Mouse (Mus musculus): ENCODE results near the gene Ldha.

Gene Ldha

DNA sequence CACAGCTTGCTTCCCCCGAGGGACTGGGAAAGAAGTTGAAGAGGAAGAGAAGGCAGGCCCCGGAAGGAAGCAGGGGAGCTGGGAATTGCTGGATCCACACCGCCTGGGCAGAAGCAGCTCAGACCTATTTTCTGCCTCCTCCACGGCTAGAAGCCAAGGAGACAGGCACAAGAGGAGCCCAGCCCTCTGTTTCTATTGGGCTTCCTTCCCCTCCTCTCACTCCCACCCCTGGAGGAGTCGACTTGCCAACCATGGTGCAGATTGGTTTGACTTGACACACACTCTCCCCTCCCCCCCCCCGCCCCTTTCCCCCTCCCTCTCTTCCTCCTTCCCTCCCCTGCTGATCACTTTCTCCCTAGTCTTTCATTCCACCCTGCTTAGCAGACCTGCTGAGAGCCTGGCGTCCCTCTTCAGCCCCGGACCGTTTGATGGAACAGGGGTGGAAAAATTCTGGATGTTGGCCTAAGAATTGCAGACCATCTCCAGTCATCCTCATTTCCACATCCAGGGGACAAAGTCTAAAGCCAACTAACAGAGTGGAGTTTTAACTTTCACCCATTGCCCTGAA, 3.1 kb upstream of the Ldha start:
- peak; percentile 56 for DNase-seq (ENCODE audit: low read depth)

DNA sequence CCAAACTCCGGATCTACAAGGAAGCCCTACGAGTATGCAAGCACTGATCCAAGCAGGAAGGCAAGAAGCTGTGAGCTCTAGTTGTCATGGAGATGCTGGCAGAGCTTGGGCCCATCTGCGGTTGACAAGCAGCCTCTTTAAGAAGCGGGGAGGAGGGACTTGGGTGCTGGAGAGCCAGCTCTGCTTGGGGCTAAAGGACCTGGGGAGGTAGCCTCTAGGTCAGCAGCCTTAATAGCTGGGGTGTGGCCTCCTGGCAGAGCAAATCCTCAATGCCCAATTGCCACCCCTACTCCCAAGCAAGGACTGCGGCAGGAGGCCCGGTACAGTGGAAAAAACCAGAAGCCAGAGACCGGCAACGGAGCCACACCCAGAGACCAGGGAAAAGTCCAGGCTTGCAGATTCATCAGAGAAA, 2.4 kb upstream of the Ldha start:
- DNase-seq (ENCODE audit: low read depth): peak; percentile 87

DNA sequence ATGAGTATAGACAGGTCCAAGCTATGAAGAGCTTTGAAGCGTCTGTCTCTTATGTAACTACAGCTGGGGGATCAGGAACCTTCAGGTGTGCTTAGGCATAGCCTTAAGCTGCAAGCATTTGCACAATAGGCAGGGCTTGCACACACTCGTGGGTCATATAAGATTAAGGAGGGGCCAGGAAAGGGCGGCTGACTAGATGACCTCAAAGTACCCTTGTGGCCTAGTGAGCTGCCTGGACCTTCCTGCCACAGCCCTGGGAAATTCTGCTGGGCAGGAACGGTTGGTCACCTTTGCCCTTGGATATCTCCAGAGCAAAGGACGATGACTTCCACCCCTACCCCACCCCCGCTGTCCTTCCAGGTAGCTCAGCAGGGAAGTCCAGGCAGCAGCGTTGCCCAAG, 1.8 kb upstream of the Ldha start:
- DNase-seq (ENCODE audit: low read depth): no peak

DNA sequence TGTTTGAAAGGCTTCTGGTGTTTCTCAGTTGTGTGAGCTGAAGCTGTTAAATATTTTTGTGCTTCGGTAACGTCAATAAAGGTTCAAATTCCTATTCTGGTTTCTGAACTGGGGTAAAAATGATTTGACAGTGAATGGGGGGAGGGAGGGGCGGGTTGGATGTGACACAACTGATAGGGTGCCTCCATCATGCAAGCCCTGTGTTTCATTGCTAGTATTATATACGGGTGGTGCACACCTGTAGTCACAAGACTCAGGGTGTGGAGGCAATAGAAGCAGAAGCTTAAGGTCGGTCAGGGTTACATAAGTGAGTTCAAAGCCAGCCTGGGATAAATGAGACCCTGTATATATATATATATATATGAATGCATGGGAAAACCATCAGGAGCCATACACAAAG, 1.4 kb upstream of the Ldha start:
- no peak for DNase-seq (ENCODE audit: low read depth)

DNA sequence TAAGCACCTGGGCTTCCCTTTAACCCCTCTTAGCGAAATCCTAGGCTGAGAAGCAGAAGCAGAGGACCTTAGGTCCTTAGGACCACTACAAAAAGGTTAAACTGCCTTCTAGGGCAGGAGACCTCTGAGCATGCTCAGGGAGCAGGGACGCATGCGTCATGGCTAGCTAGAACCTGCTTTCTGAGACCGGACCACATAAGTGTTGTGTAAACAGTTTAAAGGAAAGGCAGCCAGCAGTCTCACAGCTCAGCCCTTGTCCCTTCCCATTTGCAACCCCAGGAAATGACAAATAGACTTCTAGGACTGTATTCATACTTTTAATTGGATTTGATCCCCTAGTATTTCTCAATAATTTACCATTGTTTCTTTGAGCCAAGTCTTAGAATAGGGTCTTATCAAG, 949 bp upstream of the Ldha start:
- no peak for DNase-seq (ENCODE audit: low read depth)

DNA sequence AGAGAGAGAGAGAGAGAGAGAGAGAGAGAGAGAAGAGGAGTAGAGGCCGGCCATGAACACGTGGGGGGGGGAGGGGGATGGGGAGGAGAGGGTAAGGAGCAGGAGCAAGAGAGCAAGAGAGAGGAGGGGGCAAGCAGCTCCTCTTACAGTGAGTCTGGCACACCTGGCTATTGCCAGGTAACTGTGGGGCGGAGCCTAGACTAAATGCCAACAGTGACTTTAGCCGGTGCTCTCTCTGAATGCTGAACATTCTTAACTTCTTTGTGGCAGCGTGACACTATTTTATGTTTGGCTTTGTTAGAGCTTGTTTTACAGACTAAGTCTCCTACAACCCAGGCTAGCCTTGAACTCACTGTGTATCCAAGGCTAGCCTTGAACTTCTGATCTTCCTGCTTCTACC, 1.0 kb downstream of the Ldha start:
- no peak for DNase-seq (ENCODE audit: low read depth)

DNA sequence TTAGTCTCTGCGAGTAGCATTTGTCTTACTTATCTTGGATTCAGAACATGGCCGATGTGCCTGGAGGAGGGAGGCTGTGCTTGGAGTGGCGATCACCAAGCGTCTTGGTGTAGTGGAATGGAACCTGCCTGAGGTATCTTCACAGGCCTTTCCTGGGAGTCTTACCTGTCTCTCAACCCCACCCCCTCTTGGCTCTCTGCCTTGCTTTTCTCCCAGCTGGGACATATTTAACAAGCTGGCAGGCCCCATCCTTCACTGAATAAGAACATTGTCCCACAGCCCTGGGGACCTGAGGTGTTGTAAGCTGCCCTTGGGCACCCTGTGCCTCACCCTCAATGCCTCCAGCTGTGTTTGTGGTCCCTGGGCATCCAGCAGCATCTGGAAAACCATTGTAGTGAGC, 2.3 kb downstream of the Ldha start:
- DNase-seq (ENCODE audit: low read depth): no peak

DNA sequence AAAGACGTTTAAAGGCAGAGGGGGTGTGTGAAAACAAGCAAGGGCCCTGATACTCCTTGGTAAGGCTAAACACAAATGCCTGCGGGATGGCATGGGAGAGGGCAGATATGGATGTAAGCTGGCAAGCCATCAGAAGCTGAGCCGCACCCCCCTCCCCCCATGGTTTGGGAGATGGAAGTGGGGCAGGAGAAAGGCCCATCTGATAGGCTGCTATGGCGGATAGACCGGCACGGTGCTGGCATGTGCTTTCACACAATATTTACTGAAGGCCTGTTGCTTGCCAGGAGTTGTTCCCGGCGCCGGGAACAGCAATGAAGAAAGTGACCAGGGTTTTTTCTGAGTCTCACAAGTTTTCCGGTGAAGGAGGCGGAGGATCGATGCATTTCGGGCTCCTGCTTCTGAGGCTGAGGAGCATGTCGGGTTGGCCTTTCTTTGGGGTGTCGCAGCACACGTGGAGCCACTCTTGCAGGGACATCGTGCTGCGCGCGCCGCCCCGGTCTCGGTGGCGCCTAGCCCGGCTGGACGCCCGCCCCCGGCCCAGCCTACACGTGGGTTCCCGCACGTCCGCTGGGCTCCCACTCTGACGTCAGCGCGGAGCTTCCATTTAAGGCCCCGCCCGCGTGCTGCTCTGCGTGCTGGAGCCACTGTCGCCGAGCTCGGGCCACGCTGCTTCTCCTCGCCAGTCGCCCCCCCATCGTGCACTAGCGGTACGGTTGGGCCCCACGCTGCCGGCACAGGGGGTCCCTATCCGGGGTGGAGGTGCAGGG, 4.1 kb downstream of the Ldha start:
- peak; percentile 93 for DNase-seq (ENCODE audit: low read depth)

DNA sequence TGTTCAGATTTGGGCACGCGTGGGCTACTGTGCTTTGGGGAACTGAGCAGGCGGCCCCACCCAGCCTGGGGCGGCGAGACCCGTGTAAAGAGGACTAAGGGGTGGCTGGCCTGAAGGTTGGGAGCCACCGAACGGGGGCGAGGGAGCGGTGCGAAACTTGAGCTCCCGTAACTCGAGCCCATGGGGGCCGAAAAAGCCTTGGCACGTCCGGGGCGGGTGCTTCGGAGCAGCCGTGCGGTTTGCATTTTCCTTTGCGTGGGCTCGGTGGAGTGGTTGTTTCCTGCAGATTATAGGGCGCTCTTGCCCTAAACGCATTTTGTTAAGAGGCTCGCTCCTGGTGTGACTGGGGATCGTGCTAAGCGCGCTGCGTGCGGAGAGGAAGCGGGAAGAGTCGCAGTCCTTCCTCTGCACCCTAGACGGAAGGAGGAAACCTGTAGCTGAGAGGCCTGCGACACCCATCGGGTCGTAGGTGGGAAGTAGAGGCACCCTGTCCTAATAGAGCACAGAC, 4.8 kb downstream of the Ldha start:
- peak; percentile 78 for DNase-seq (ENCODE audit: low read depth)

DNA sequence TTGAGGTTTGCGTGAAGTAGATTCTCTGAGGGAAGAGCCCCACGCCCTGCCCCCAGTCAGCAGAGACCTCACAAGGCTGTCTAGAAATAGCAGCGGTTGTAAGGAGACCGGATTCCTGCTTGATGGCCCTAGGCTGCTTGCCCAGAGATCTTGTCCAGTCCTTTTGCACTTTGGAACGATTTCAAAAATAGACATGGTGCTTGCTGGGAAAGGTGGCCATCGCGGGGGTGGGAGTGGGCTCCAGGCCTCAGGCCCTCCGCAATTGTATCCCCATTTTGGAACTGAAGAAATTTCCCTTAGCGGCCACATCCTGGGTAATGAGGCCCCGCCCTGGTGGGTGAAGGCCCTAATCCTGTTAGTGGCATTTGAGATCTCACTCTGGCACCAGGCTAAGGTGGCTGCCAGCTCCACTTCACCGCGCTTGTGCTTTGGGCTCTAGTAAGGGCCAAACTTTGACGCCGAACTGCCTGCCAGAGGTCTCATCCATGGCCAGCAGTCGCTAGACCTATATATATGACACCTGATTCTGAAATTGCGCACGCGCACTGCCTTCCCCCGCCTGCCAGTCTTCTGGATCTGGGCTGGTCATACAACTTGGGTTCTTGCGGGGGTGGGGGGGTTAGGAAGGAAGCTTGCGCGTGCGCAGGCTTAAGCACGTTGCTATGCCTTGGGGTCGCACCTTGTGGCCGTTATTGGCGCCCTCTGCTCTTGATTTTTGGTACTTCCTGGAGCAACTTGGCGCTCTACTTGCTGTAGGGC, 5.4 kb downstream of the Ldha start:
- DNase-seq (ENCODE audit: low read depth): peak; percentile 83

DNA sequence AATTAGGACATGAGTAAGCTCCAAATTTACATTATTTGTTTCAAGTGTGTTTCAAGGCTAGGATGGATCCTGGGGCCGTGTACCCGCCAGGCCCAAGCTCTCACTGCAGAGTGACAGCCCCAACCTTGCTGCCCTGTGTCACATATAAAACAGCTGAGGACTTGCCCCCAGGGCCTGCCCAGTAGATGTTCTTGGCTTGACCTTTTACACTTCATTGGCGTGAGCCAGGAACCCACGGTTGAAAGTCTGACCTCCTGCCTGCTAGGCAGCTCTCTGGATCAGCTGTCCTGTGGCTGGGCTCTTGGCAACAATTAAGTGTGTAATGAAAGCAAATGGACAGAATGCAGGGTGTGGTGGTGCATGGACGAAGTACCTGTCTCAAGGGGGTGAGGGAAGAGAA, 8.0 kb downstream of the Ldha start:
- no peak for DNase-seq (ENCODE audit: low read depth)

DNA sequence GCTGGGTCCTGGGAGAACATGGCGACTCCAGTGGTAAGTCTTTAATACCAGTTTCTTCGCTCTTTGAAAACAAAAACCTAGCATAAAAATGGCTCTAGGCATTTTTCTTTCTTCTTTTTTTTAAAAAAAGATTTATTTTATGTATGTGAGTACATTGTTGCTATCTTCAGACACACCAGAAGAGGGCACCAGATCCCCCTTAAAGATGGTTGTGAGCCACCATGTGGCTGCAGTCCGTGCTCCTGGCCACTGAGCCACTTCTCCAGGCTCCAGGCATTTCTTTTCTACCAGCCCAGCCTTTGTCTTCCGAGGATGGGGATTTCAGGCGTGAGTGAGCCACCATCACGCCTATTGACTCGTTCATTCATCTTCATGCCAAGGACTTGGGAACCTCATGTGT, 9.8 kb downstream of the Ldha start:
- no peak for DNase-seq (ENCODE audit: low read depth)

DNA sequence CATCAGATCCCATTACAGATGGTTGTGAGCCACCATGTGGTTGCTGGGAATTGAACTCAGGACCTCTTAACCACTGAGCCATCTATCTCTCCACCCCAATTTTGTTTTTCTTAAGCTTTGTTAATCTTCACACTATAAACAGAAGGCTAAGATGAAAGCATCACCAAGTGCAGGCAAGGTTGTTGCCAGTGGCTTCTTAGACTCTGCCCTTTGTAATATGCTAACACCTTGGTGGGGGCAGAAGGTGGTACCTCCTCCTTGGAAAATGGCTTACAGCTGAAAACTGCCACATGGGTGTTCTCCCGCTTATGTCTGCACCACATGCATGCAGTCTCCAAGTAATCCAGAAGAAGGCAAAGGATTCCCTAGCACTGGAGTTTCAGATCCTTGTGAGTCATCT, 11.4 kb downstream of the Ldha start:
- no peak for DNase-seq (ENCODE audit: low read depth)

DNA sequence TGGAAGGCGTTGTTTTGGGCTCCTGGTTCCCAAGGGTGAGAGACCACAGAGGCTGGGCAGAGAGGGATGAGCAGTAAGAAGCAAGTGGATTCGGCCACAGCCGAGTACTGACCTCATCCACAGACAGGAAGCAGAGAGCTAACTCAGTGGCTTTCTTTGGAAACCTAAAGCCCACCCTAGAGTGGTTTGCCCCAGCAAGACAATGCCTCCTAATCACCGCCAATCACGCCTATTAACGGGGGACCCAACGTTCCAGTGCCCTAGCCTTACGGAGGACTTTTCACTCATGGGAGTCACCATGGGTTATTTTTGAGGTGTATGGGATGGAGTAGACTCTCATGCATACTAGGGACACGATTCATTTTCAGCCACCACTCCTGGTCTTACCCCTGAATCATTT, 12.1 kb downstream of the Ldha start:
- DNase-seq (ENCODE audit: low read depth): no peak

DNA sequence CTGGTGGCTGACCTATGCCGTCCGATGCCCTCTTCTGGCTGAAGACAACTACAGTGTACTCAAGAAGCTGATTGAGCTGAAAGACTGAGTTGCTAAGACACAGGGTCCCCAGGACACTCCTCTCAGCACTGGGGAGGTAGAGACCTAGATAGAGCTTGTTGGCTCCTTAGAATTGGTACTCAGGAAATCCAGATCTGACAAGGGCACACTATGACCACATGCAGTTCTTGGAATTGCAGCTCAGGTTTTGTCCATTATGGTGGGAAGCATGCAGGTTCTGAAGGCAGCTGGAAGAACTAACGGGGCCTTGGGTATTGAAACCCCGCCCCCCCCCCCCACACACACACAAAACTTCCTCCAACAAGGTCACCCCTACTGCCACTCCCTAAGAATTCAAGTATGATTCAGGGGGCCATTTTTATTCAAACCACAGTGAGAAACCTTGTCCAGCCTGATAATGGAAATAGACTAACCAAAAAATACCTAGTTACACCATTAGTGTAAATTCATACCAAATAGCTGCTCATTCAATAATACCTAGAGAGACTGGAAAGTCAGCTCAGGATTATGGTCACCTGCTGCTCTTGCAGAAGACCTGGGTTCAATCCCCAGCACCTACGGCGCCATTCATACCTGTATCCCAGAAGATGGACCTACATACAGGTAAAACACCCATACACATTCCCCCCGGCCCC, 14.7 kb downstream of the Ldha start:
- DNase-seq (ENCODE audit: low read depth): no peak

DNA sequence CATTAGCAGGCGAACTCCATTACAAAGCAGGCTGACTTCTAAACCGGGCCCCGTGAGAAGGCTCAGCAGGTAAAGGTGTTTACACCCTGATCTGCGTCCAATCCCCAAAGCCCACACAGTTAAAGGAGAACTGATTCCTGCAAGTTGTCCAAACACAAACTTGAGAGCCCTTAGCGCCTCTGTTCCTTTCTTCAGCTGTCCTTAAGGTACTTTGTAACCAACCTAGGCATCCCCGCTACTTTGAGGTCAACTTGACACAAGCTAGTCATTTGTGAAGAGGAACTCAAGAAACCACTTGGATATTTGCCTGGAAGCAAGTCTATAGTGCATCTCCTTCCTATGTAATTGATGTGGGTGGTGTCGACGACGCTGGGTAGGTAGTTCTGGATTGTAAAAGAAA, 16.2 kb downstream of the Ldha start:
- no peak for DNase-seq (ENCODE audit: low read depth)

DNA sequence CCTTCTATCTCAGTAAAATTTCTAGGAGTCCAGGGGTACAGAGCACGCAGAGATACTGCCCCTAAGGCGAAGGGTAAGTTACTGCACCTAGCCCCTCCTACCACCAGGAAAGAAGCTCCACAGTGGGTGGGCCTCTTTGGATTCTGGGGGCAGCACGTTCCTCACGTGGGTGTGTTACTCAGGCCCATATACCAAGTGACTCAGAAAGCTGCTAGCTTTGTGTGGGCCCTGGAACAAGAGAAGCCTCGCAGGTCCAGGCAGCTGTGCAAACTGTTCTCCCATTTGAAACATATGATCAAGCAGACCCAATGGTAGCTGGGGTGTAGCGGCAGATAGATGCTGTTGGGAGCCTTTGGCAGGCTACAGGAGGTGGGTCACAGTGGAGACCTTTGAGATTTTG, 17.8 kb downstream of the Ldha start:
- no peak for DNase-seq (ENCODE audit: low read depth)

DNA sequence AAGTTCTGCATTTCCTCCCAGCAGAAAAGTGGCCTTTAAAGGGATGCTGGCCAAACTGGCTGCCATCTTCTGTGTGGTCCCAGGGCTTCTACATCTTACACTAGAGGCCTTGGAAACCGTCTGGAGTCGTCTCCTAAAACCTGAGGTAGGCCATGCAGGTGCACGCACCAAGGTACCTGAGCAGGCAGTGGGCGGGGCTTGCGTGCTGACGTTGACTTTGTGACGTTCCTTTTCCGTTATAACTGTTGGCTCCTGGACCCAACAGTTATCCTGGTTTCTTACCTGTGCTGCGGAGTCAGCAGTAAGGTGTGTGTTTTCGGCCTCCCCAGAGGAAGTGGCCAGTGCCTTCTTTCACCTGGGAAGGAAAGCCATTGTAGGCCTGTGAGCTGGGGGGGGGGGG, 19.7 kb downstream of the Ldha start, which contains the start of gene Ldhc:
Ldhc (plus strand) TSS at position 208 of the 400 bp plus-strand sequence.
- no peak for DNase-seq (ENCODE audit: low read depth)

DNA sequence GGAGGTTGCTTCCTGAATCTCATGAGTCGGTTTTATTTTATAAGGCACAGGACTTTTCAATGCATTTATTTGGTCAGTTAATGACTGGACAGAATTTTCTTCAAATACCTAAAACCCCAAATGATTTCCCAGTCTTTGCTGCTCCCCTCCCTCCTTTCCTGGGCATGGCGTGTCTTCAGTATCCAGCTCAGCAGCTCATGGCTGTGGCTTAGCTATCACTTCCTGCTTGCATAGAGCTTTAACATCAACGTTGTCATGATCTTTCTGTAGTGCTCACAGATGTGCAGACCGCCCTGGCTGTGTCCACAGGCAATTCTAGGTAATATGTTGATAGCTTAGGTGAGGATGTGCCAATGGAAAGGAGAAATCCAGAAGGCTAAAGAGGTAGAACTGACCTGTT, 30.7 kb downstream of the Ldha start:
- DNase-seq (ENCODE audit: low read depth): peak; percentile 28

DNA sequence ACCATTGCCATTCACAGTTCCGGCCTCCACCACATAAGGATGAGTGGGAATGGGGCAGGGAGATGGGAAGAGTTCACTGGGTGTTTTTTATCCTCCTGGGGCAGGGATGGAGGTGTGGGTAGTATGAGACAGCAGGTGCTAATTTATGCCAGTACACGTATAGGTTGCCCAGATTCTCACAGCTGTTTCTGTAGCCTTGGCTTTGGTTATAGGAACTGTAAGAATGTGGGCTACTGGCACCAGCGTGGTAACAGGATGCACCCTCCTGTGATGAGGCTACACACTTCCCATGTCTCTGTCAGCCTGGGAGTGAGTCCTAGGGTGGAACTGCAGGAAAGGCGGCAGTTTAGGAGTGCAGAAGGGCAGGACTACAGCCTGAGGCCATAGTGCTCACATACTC, 35.6 kb downstream of the Ldha start:
- DNase-seq (ENCODE audit: low read depth): no peak

DNA sequence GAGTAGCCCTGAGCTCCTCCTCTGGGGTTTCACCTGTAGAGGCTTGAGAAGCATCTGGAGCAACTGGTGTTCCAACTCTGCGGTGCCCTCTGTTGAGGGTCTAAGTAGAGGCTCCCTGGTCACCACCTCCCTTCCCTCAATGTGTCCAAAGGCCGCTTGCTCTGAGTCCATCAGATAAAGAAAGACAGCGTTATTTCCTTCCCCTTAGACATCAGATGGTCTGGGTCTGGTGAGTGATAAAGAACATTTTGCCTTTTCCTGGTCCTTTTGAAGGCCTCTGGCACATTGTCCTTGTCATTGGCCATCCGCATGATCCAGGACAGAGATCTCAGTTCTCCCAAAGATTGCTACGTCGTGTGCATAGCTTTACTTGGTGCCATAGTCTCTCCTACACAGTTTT, 36.0 kb downstream of the Ldha start:
- no peak for DNase-seq (ENCODE audit: low read depth)

DNA sequence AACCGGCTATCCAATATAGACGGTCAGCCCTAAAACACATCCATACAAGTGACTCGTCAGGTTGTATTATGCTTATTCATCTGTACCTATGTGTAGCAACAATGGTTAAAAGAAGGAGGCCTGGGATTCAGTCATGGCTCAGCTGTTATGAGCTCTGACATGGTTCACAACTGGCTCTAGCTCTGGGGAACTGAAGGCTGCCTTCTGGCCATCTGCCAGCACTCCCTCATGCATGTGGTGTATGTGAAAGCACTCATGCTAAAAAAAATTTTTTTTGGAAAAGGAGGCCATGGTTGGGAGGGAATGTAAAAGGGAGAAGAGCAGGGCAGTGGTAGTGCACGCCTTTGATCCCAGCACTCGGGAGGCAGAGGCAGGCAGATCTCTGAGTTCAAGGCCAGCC, 38.6 kb downstream of the Ldha start:
- DNase-seq (ENCODE audit: low read depth): no peak

DNA sequence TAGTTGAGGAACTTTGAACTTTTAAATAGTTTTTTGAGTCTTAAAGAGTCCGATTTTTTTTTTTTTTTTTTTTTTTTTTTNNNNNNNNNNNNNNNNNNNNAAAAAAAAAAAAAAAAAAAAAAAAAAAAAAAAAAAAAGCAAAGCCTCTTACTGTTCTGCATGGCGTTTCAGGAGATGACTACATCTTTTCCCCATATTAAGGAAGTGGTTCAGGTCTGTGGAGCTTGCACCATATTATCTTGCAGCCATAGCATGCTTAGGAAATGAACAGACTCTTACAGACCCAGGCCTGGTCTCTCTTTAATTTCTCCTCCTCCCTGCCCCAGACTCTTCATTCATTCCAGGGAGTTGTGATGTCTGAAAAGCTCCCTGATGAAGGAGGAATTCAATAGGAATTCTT, 39.7 kb downstream of the Ldha start:
- no peak for DNase-seq (ENCODE audit: low read depth)
